ENCODE assay signal across 8 mouse cellular contexts in the genomic region with DNA sequence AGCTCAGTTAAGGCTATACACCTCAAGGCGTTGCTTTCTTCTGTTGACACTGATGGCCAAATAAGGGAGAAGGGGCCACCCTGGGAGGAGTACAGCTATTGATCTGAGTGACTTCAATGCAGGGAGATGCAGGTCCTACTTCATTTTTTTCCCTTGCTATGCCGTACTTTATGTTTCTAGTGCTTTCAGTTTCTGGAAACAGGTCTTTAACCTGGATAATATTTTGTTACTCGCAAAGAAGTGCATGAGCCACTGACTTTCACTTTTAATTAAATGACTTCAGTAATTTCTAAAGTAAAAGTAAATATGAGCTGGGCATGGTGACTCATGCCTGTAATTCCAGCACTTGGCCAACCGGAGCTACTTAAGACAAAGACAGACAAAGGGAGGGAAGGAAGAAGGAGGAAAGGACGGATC. TPM values are rescaled to one million over a fixed set of nuclear protein-coding genes. Genes with fewer than 3 reads are reported as not detected.
DNase-seq lines count a peak whose midpoint lies in the region; ATAC-seq lines count a peak whose summit lies in the region.

No protein-coding gene starts in this region.

- no peak overlapping the region for H3K27ac ChIP-seq in embryonic facial prominence, embryonic 13.5 days

- H3K36me3 ChIP-seq in embryonic facial prominence, embryonic 13.5 days = no peaks in the 10 kb centered on the region

- H3K4me3 ChIP-seq in embryonic facial prominence, embryonic 13.5 days = peak overlapping the region; percentile 77

- no peaks in the 10 kb centered on the region for H3K9me3 ChIP-seq in embryonic facial prominence, embryonic 13.5 days

- 15% methylated on average over 5 of the region's 5 CpGs for WGBS in embryonic facial prominence, embryonic 13.5 days

- peak; percentile 29 for DNase-seq in adrenal gland, postnatal 14 days
- DNase-seq in adrenal gland, postnatal 4 days (ENCODE audit: low spot score in 2 of 2) = no peak
- peak; percentile 63 for DNase-seq in CD4-positive, CD25-positive, alpha-beta regulatory T cell, adult 2 months (ENCODE audit: low read depth, low spot score)
- DNase-seq in induced T-regulatory cell, adult 2 months (ENCODE audit: low read depth) = peak; percentile 78
- no peak for DNase-seq in layer of hippocampus, adult 8-10 months (ENCODE audit: low spot score in 2 of 2)
- DNase-seq in layer of hippocampus, postnatal 25 days (ENCODE audit: extremely low spot score in 1 of 2, low spot score in 1 of 2) = no peak

- ATAC-seq in embryonic facial prominence, embryonic 13.5 days (ENCODE audit: insufficient number of reproducible peaks, insufficient read depth, low FRiP score, low TSS enrichment, low read depth) = no peak
- 0 out of 2 replicates have a peak, but pooled peaks have one; percentile 15 for ATAC-seq in megakaryocyte progenitor cell, adult 5-6 weeks (replicated peaks; ENCODE audit: poor library complexity)

- peak overlapping the region; percentile 81 for H3K4me2 ChIP-seq in embryonic facial prominence, embryonic 13.5 days

- H3K9ac ChIP-seq in embryonic facial prominence, embryonic 13.5 days = peak overlapping the region; percentile 86; the same call in 1 of the 2 replicates

- H3K27me3 ChIP-seq in embryonic facial prominence, embryonic 13.5 days = no peaks in the 10 kb centered on the region

- H3K4me1 ChIP-seq in embryonic facial prominence, embryonic 13.5 days = peaks cover 4% of the 10 kb centered on the region; the same call in 1 of the 2 replicates

RNA-seq across cellular contexts. Expression of a gene that starts 1.0 kb away (rescaled TPM):
- 15.5 and 18.4 TPM in 2 replicates for total RNA-seq in adrenal gland, postnatal 14 days (2021)
- 10 to 100 TPM in 1 of 2 experiments, 1 to 10 TPM in 1; 9.8 to 10.1 TPM for total RNA-seq in adrenal gland, postnatal 4 days (2021)
- polyA plus RNA-seq in embryonic facial prominence, embryonic 13.5 days (2015; fragmentation: Nextera tagmentation; extraction: Ambion mirVana) = 25.5 and 26.1 TPM in 2 replicates
- 43.3 and 48.4 TPM in 2 replicates for total RNA-seq in megakaryocyte progenitor cell, adult 5-6 weeks (2015)
- total RNA-seq in megakaryocyte progenitor cell, adult 5-6 weeks (2017) = 16.2 and 27.8 TPM in 2 replicates
- 10 to 100 TPM; 32.3 to 39.6 (median 35.2) TPM for total RNA-seq in layer of hippocampus, adult 8-10 months (2022)
- 10 to 100 TPM; 33.5 to 39.0 TPM for total RNA-seq in layer of hippocampus, postnatal 25 days (2021)

Comparison
In these comparisons a context has a peak if more than half of its experiments do, and no peak if none do; other contexts are left out.
1. DNase-seq: peak in adrenal gland, postnatal 14 days (single experiment), CD4-positive, CD25-positive, alpha-beta regulatory T cell, adult 2 months (single experiment) and induced T-regulatory cell, adult 2 months (single experiment); none in adrenal gland, postnatal 4 days (0 of 2), layer of hippocampus, adult 8-10 months (0 of 2) and layer of hippocampus, postnatal 25 days (0 of 2).